In the genomic region with DNA sequence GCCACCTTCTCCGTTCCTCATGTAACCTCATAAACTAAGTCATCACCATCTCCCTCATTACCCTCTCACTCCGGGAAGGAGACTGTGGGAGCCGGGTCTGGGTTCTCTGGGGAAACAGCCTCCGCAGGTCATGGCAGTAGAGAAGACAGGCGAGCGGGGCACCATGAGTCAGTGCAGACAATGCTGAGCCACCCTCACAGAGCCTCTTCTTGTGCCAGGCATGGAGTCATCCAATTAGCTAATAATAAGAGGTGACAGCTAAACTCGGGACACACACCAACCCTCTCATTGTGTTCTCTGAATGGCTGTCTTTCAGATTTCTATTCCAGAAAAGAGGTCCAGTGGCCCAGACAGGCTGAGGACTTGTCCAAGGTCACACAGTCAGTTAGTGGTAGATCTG, we compare ENCODE assay signal across 20 mouse cellular contexts. TPM values are rescaled to one million over a fixed set of nuclear protein-coding genes. Genes with fewer than 3 reads are reported as not detected.
"Had no signal": no experiment of that assay in that cellular context is flagged by ENCODE, and none has a peak within 500 bp of the region (broad histone marks: within the 10 kb centered on the region; RNA-seq: fewer than 3 reads in every experiment).

No protein-coding gene starts in this region.

- H3K9ac ChIP-seq: liver, embryonic 15.5 days; liver, postnatal 0 days; lung, embryonic 15.5 days; midbrain, embryonic 12.5 days; midbrain, embryonic 15.5 days; neural tube, embryonic 12.5 days; stomach, embryonic 15.5 days had no signal

- H3K9me3 ChIP-seq: liver, embryonic 15.5 days; lung, embryonic 15.5 days; midbrain, embryonic 12.5 days; midbrain, embryonic 15.5 days; neural tube, embryonic 12.5 days; stomach, embryonic 15.5 days had no signal

- H3K4me1 ChIP-seq: megakaryocyte, embryonic 14.5 days had no signal

- H3K4me3 ChIP-seq: liver, embryonic 15.5 days; lung, embryonic 15.5 days; megakaryocyte, embryonic 14.5 days; midbrain, embryonic 12.5 days; midbrain, embryonic 15.5 days; neural tube, embryonic 12.5 days; stomach, embryonic 15.5 days had no signal

- ATAC-seq: liver, postnatal 0 days; lung, postnatal 0 days; midbrain, embryonic 15.5 days had no signal

- DNase-seq: liver, postnatal 0 days; lung, adult 2 months; lung, postnatal 14 days; lung, postnatal 36 days; right cerebral cortex, postnatal 14 days; thymus, adult 2 months; thymus, postnatal 25 days; thymus, postnatal 4 days had no signal

- H3K4me2 ChIP-seq: liver, embryonic 15.5 days; lung, embryonic 15.5 days; midbrain, embryonic 12.5 days; midbrain, embryonic 15.5 days; neural tube, embryonic 12.5 days; stomach, embryonic 15.5 days had no signal

- H3K36me3 ChIP-seq: liver, embryonic 15.5 days; lung, embryonic 15.5 days; midbrain, embryonic 12.5 days; midbrain, embryonic 15.5 days; neural tube, embryonic 12.5 days; stomach, embryonic 15.5 days had no signal

- H3K27ac ChIP-seq: liver, embryonic 15.5 days; lung, embryonic 15.5 days; macrophage; midbrain, embryonic 12.5 days; midbrain, embryonic 15.5 days; neural tube, embryonic 12.5 days; stomach, embryonic 15.5 days; stomach, postnatal 0 days had no signal

- H3K27me3 ChIP-seq: midbrain, embryonic 15.5 days had no signal

RNA-seq across cellular contexts. Expression of a gene that starts 43.2 kb away (rescaled TPM):
- total RNA-seq: megakaryocyte progenitor cell, adult 5-6 weeks; neutrophil, adult 5-6 weeks had no signal
- polyA plus RNA-seq: liver, embryonic 15.5 days; liver, postnatal 0 days; macrophage had no signal
